Mouse (Mus musculus) CH12.LX (cell line): Measurements from ENCODE around the gene Prkca. TPM values are rescaled to one million over a fixed set of nuclear protein-coding genes. Genes with fewer than 3 reads are reported as not detected.

Experiments used
- DNase-seq: peaks from one replicate; pipeline ENCODE4 v3.0.0-alpha.2; 2013; ENCODE audit errors: extremely low read depth
- H3K27ac ChIP-seq: 2 replicates; pipeline ENCODE4 v1.5.1; 2012; ENCODE audit warnings: low read depth, mild to moderate bottlenecking, control low read depth, moderate library complexity; ENCODE audit not compliant: insufficient read depth
- H3K27me3 ChIP-seq: replicated peaks from 2 replicates; pipeline ENCODE3; 2012; ENCODE audit warnings: inconsistent platforms
- H3K36me3 ChIP-seq, 2 experiments: replicated peaks in 1 of 2; 2 replicates each; pipeline versions ENCODE3 to v1.6.1; 2012; ENCODE audit warnings: inconsistent platforms in 1 of 2, low read length in 1 of 2, mild to moderate bottlenecking in 1 of 2, mixed read lengths in 1 of 2, moderate library complexity in 1 of 2; ENCODE audit not compliant: control insufficient read depth in 1 of 2, insufficient read depth in 1 of 2
- H3K4me1 ChIP-seq, 2 experiments: 2 replicates each; pipeline ENCODE4 v1.6.1; 2012; ENCODE audit warnings: inconsistent platforms in 1 of 2, moderate library complexity in 1 of 2; ENCODE audit not compliant: insufficient read depth in 2 of 2, control insufficient read depth in 1 of 2
- H3K4me2 ChIP-seq: 2 replicates; pipeline ENCODE4 v1.6.1; 2012; ENCODE audit warnings: low read depth, mild to moderate bottlenecking, control low read depth; ENCODE audit not compliant: poor library complexity, insufficient read depth, severe bottlenecking
- H3K4me3 ChIP-seq, 3 experiments: fragments of 150-350 bp in 1 of 3; sonication (generic) in 1 of 3; replicated peaks in 1 of 3; 2 replicates each; pipeline versions ENCODE3 to v1.5.1; 2011 to 2012; ENCODE audit warnings: low read depth in 2 of 3, low read length in 2 of 3, mild to moderate bottlenecking in 2 of 3, moderate library complexity in 2 of 3, control low read depth in 1 of 3, improper control_type of control experiment in 1 of 3, inconsistent platforms in 1 of 3, mixed read lengths in 1 of 3; ENCODE audit not compliant: poor library complexity in 1 of 3
- H3K79me2 ChIP-seq: replicated peaks from 2 replicates; pipeline ENCODE4 v1.6.1; 2012; ENCODE audit warnings: mild to moderate bottlenecking, moderate library complexity; ENCODE audit not compliant: control insufficient read depth, poor library complexity, insufficient read depth, severe bottlenecking; ENCODE audit errors: extremely low read depth
- H3K9ac ChIP-seq: 2 replicates; pipeline ENCODE4 v1.6.1; 2012; ENCODE audit warnings: low read depth, mild to moderate bottlenecking, control low read depth, moderate library complexity; ENCODE audit not compliant: insufficient read depth
- H3K9me3 ChIP-seq: replicated peaks from 2 replicates; pipeline ENCODE3; 2012; ENCODE audit warnings: low read length, inconsistent platforms, mixed read lengths
- BHLHE40 ChIP-seq: IDR thresholded peaks from 2 replicates; pipeline ENCODE4 v1.6.1; 2011; ENCODE audit warnings: mild to moderate bottlenecking, low read depth, low read length, improper control_type of control experiment
- CTCF ChIP-seq, 2 experiments: IDR thresholded peaks in 1 of 2; conservative IDR thresholded peaks in 1 of 2; 2 replicates each; pipeline ENCODE4 v1.5.1; 2011 to 2012; ENCODE audit warnings: low read depth in 2 of 2, low read length in 2 of 2, improper control_type of control experiment in 1 of 2, inconsistent platforms in 1 of 2, mild to moderate bottlenecking in 1 of 2, moderate library complexity in 1 of 2
- E2F4 ChIP-seq: IDR thresholded peaks from 2 replicates; pipeline ENCODE4 v1.6.1; 2011; ENCODE audit warnings: low read depth, low read length, improper control_type of control experiment; ENCODE audit not compliant: insufficient replicate concordance
- ELF1 ChIP-seq: IDR thresholded peaks from 2 replicates; pipeline ENCODE4 v1.6.1; 2014; ENCODE audit warnings: low read depth, mild to moderate bottlenecking, inconsistent platforms, low read length, improper control_type of control experiment
- ETS1 ChIP-seq: conservative IDR thresholded peaks from 2 replicates; pipeline ENCODE4 v1.6.1; 2012; ENCODE audit warnings: low read depth, mild to moderate bottlenecking, inconsistent platforms, low read length, improper control_type of control experiment, moderate library complexity
- IRF4 ChIP-seq: IDR thresholded peaks from 2 replicates; pipeline ENCODE4 v1.6.1; 2014; ENCODE audit warnings: low read depth, mild to moderate bottlenecking, inconsistent platforms, low read length, improper control_type of control experiment
- MAX ChIP-seq: IDR thresholded peaks from 2 replicates; pipeline ENCODE4 v1.6.1; 2011; ENCODE audit warnings: low read length, improper control_type of control experiment
- MAZ ChIP-seq: IDR thresholded peaks from 2 replicates; pipeline ENCODE4 v1.6.1; 2012; ENCODE audit warnings: low read depth, mild to moderate bottlenecking, inconsistent platforms, low read length, improper control_type of control experiment, moderate library complexity
- MYC ChIP-seq: IDR thresholded peaks from 2 replicates; pipeline ENCODE4 v1.6.1; 2011; ENCODE audit warnings: low read depth, mild to moderate bottlenecking, improper control_type of control experiment, low read length
- SMC3 ChIP-seq: IDR thresholded peaks from 2 replicates; pipeline ENCODE4 v1.6.1; 2011; ENCODE audit warnings: low read depth, low read length, improper control_type of control experiment
- TCF12 ChIP-seq: IDR thresholded peaks from 2 replicates; pipeline ENCODE4 v1.6.1; 2014; ENCODE audit warnings: low read depth, mild to moderate bottlenecking, inconsistent platforms, low read length, improper control_type of control experiment
- USF2 ChIP-seq: conservative IDR thresholded peaks from 2 replicates; pipeline ENCODE4 v1.6.1; 2011; ENCODE audit warnings: low read depth, low read length, improper control_type of control experiment
- ZC3H11A ChIP-seq: IDR thresholded peaks from 2 replicates; pipeline ENCODE4 v1.6.1; 2012; ENCODE audit warnings: low read depth, mild to moderate bottlenecking, inconsistent platforms, low read length, improper control_type of control experiment
- ZNF384 ChIP-seq: IDR thresholded peaks from 2 replicates; pipeline ENCODE4 v1.6.1; 2012; ENCODE audit warnings: low read depth, low read length, improper control_type of control experiment, inconsistent platforms
- dilution Hi-C: fragments of 300-500 bp; cut with MboI; formaldehyde crosslinking; loops from 2 replicates; pipeline ENCODE4 v1.14.3; 2020; ENCODE audit warnings: low sequenced_read_pairs; ENCODE audit not compliant: extremely low pct_unique_long_range_greater_than_20kb, extremely low pct_ligation_motif_present
- in situ Hi-C: fragments of 300-500 bp; cut with MboI; formaldehyde crosslinking; loops from 3 replicates; pipeline ENCODE4 v1.14.3; 2019; ENCODE audit warnings: low sequenced_read_pairs, low pct_ligation_motif_present, low pct_unique_long_range_greater_than_20kb, mixed read lengths
- polyA plus RNA-seq: library from polyadenylated mRNA; unstranded; fragments of >175 nt; gene quantifications from 2 replicates; pipeline ENCODE4 v1.2.1, GENCODE M21; 2012; ENCODE audit warnings: low read depth; ENCODE audit not compliant: insufficient read length
- total RNA-seq, 2 experiments: library from RNA; depleted of rRNA; stranded (reverse); fragments of 300-350 nt in 1 of 2; fragments of >200 nt in 1 of 2; gene quantifications; 2 replicates each; pipeline ENCODE4 v1.2.3; 2012 to 2014

The Prkca gene
- total and polyA plus RNA-seq, 3 experiments, result 40.0 to 107 (median 43.7) TPM

GRCm38 (mm10) chr11:108117360-108118050 is 226.2 kb downstream of the Prkca start:
- dilution Hi-C loops, result no loop called here
- peaks cover 6 to 65% of the 10 kb centered on the region in 2 experiments for H3K36me3 ChIP-seq
- H3K9ac ChIP-seq, result no peak overlapping the region
- in situ Hi-C loops, result no loop called here
- H3K4me3 ChIP-seq, result no peak overlapping the region
- no peaks in the 10 kb centered on the region for H3K79me2 ChIP-seq
- no peak overlapping the region for H3K4me2 ChIP-seq
- H3K27ac ChIP-seq, result no peak overlapping the region
- TF ChIP-seq ZC3H11A (no peak), MAZ (no peak), E2F4 (no peak), TCF12 (no peak), MAX (no peak), ELF1 (no peak), USF2 (no peak), MYC (no peak), IRF4 (no peak), BHLHE40 (no peak), CTCF (conservative IDR thresholded peaks at IDR 0.05 in 1 of 2, IDR thresholded peaks at IDR 0.05 in 1 of 2; ENCODE audit: low read depth in 2 of 2, low read length in 2 of 2) (no peak), ZNF384 (no peak)
- TF ChIP-seq, all 38 proteins: peak for 0
- no peak for DNase-seq
- Histone ChIP-seq H3K9me3 (peaks cover 3% of the 10 kb centered on the region), H3K4me1 (peaks cover 15 to 58% of the 10 kb centered on the region in 2 experiments), H3K27me3 (no peaks in the 10 kb centered on the region)

- dilution Hi-C loops (no loop called here), in situ Hi-C loops (no loop called here)
- Histone ChIP-seq H3K9ac (no peak overlapping the region), H3K9me3 (no peaks in the 10 kb centered on the region), H3K4me1 (peaks cover 15 to 54% of the 10 kb centered on the region in 2 experiments), H3K4me2 (no peak overlapping the region), H3K36me3 (peaks cover 2 to 33% of the 10 kb centered on the region in 2 experiments), H3K27me3 (no peaks in the 10 kb centered on the region), H3K4me3 (no peak overlapping the region), H3K79me2 (no peaks in the 10 kb centered on the region), H3K27ac (no peak overlapping the region)
- peak; percentile 22; the same call in 1 of the 2 replicates for TF ChIP-seq ELF1
- peak; percentile 37; the same call in 1 of the 2 replicates for TF ChIP-seq ETS1
- TF ChIP-seq SMC3, result no peak
- 0 out of 2 replicates have a peak, but pooled peaks have one; percentile 37 for TF ChIP-seq BHLHE40
- no peak for TF ChIP-seq E2F4
- peak; percentile 85 for DNase-seq
These were observed 229.6 kb downstream of the Prkca start for GRCm38 (mm10) chr11:108114091-108114490.
